Mouse (Mus musculus) right cerebral cortex, postnatal 10 days (tissue): ENCODE results near the gene Dbndd1.
A peak's percentile ranks its signal among the peaks of the same experiment; 100 is the strongest.
"Not testable (repeated sequence)": the region's sequence is repeated elsewhere in the genome, so short reads cannot be mapped to it uniquely, and the experiment has no call there.

Experiments used
- DNase-seq, 2 experiments: peaks; one replicate each; pipeline ENCODE4 v3.0.0; 2021; ENCODE audit warnings: low spot score in 2 of 2

The Dbndd1 gene

GRCm38 (mm10) chr8:123492898-123493297, 22.4 kb downstream of the Dbndd1 start:
- no peak for DNase-seq

- DNase-seq, result no peak
Measured at GRCm38 (mm10) chr8:123491280-123492075, 23.8 kb downstream of the Dbndd1 start.

GRCm38 (mm10) chr8:123482627-123483026, 32.6 kb downstream of the Dbndd1 start:
- DNase-seq, result no peak

- DNase-seq, result no peak
Measured at GRCm38 (mm10) chr8:123478456-123479218, 36.6 kb downstream of the Dbndd1 start.

- DNase-seq, result peak; percentile 95
Measured at GRCm38 (mm10) chr8:123477737-123478258, 37.5 kb downstream of the Dbndd1 start, which contains the start of gene Afg3l1. Gene Afg3l1 (plus strand): TSS chr8:123477903.

GRCm38 (mm10) chr8:123476911-123477736, 38.1 kb downstream of the Dbndd1 start:
- peak; percentile 52 to 55 for DNase-seq

GRCm38 (mm10) chr8:123474549-123474948, 40.7 kb downstream of the Dbndd1 start:
- not testable (repeated sequence) for DNase-seq

GRCm38 (mm10) chr8:123472991-123473390, 42.3 kb downstream of the Dbndd1 start:
- not testable (repeated sequence) for DNase-seq

GRCm38 (mm10) chr8:123467476-123467875, 47.8 kb downstream of the Dbndd1 start:
- DNase-seq, result no peak

- DNase-seq, result no peak
Measured at GRCm38 (mm10) chr8:123463651-123464050, 51.6 kb downstream of the Dbndd1 start.
